Mouse (Mus musculus) cortical plate, adult 2 months (tissue): ENCODE measurements around the gene Ctbp2.

Source experiments
- CTCF ChIP-seq: fragments of 200-500 bp; IDR thresholded peaks from 2 replicates; pipeline ENCODE4 v1.5.1; 2011; ENCODE audit warnings: mild to moderate bottlenecking, control low read depth, low read length; ENCODE audit not compliant: insufficient read depth; ENCODE audit errors: extremely low read depth
- POLR2A ChIP-seq: fragments of 200-500 bp; IDR thresholded peaks from 2 replicates; pipeline ENCODE4 v1.6.1; 2011; ENCODE audit warnings: mild to moderate bottlenecking, low read length, control low read depth; ENCODE audit not compliant: insufficient read depth; ENCODE audit errors: extremely low read depth

GRCm38 (mm10) chr7:133060170-133060569 lies 64.0 kb downstream of the Ctbp2 start:
- TF ChIP-seq CTCF (no peak), POLR2A (no peak)
